In the genomic region with DNA sequence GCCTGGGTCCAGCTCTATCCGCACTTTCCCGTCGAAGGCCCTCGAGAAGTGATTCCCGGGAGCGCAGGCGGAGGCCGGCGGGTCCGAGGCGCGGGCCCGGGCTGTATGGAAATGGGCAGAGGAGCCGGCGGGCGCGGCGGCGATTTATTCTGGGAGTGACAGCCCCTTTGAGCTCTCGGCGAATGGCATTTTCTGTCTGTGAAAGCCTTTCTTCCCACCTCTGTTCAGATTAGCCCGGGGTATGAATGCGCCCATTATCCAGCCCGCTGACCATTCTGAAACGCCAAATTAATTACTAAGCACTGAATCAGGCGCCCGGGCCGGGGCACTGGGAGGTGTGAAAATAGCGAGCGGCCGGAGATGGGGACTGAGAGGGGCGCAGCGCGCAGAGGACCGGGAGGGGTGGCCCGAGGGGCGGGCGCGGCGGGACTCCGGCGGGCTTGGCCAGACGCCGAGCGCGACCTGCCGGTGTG, we compare ENCODE assay signal across 8 mouse cellular contexts. TPM values are rescaled to one million over a fixed set of nuclear protein-coding genes. Genes with fewer than 3 reads are reported as not detected.
DNase-seq lines count a peak whose midpoint lies in the region; ATAC-seq lines count a peak whose summit lies in the region.

No protein-coding gene starts in this region.

- DNase-seq in left cerebral cortex, postnatal 4 days, result peak; percentile 45
- no peak for DNase-seq in left cerebral cortex, postnatal 36 days (ENCODE audit: low spot score in 2 of 2)
- peak; percentile 89 for DNase-seq in embryo, embryonic 11 days
- peak; percentile 19 to 27 for DNase-seq in heart, postnatal 14 days
- DNase-seq in retina, postnatal 1 day, result peak; percentile 89
- DNase-seq in c-Kit-positive CD71-positive TER-119-positive erythroid progenitor cells, embryonic 14.5 days (ENCODE audit: low spot score), result no peak
- no peak for DNase-seq in ovary, postnatal 36 days (ENCODE audit: low spot score)

- no peak overlapping the region for H3K27ac ChIP-seq in limb, embryonic 13.5 days

- peak overlapping the region; percentile 68 for H3K9ac ChIP-seq in limb, embryonic 13.5 days

- no peaks in the 10 kb centered on the region for H3K36me3 ChIP-seq in limb, embryonic 13.5 days

- ATAC-seq in limb, embryonic 13.5 days (ENCODE audit: low FRiP score, low read depth), result peak; percentile 32; the same call in 1 of the 2 replicates

- peak overlapping the region; percentile 96 for H3K4me2 ChIP-seq in limb, embryonic 13.5 days (replicated peaks)

- no peaks in the 10 kb centered on the region for H3K9me3 ChIP-seq in limb, embryonic 13.5 days

- intact Hi-C loops in left cerebral cortex, postnatal 4 days (cut with DNase I), result loop anchor here (10.0 kb wide), 1 partner anchor 425 kb away; no protein-coding TSS in a partner anchor
- intact Hi-C loops in left cerebral cortex, postnatal 36 days (cut with DNase I), result loop anchor here (10.0 kb wide), 2 partner anchors 155 to 425 kb away; no protein-coding TSS in a partner anchor
- intact Hi-C loops in heart, postnatal 14 days (cut with DNase I), result loop anchor here (10.0 kb wide), 1 partner anchor 505 kb away; no protein-coding TSS in a partner anchor

- H3K4me3 ChIP-seq in limb, embryonic 13.5 days, result peak overlapping the region; percentile 55

- peaks cover 93% of the 10 kb centered on the region for H3K27me3 ChIP-seq in limb, embryonic 13.5 days

- WGBS in limb, embryonic 13.5 days, result 1% methylated on average over 34 of the region's 47 CpGs

- H3K4me1 ChIP-seq in limb, embryonic 13.5 days, result peaks cover 20% of the 10 kb centered on the region

RNA-seq across cellular contexts. Expression of a gene that starts 1.0 kb away (rescaled TPM):
- total RNA-seq in left cerebral cortex, postnatal 4 days (2021), result 10 to 100 TPM; 10.6 to 14.7 TPM
- 1 to 10 TPM; 5.5 to 7.5 TPM for total RNA-seq in left cerebral cortex, postnatal 36 days (2021)
- total RNA-seq in heart, postnatal 14 days (2021), result 10 to 100 TPM; 52.7 to 55.5 TPM
- 5.5 and 7.0 TPM in 2 replicates for polyA plus RNA-seq in limb, embryonic 13.5 days (2015; fragmentation: Nextera tagmentation; extraction: Ambion mirVana)

RNA-seq across cellular contexts. Expression of a gene that starts 32.3 kb away (rescaled TPM):
- under 1 TPM; 0.56 to 0.97 TPM for total RNA-seq in left cerebral cortex, postnatal 4 days (2021)
- total RNA-seq in left cerebral cortex, postnatal 36 days (2021), result 1 to 10 TPM; 3.0 to 3.3 TPM
- total RNA-seq in heart, postnatal 14 days (2021), result 1 to 10 TPM; 1.0 to 1.8 TPM
- 0.51 and 0.61 TPM in 2 replicates for polyA plus RNA-seq in limb, embryonic 13.5 days (2015; fragmentation: Nextera tagmentation; extraction: Ambion mirVana)

Comparison
In these comparisons a context has a peak if more than half of its experiments do, and no peak if none do; other contexts are left out.
1. DNase-seq: peak in left cerebral cortex, postnatal 4 days (single experiment), embryo, embryonic 11 days (single experiment), heart, postnatal 14 days (2 of 2) and retina, postnatal 1 day (single experiment); none in left cerebral cortex, postnatal 36 days (0 of 2), c-Kit-positive CD71-positive TER-119-positive erythroid progenitor cells, embryonic 14.5 days (single experiment) and ovary, postnatal 36 days (single experiment).